Mouse (Mus musculus) c-Kit-negative CD71-positive TER-119-positive erythroid progenitor cells, embryonic 14.5 days (primary cell): ENCODE data around the gene Fpr1.
"Not testable (repeated sequence)": the region's sequence is repeated elsewhere in the genome, so short reads cannot be mapped to it uniquely, and the experiment has no call there.

ENCODE experiments used
- DNase-seq: peaks from one replicate; pipeline ENCODE4 v3.0.0-alpha.2; 2013; ENCODE audit warnings: low read depth, low spot score

Gene Fpr1

DNA sequence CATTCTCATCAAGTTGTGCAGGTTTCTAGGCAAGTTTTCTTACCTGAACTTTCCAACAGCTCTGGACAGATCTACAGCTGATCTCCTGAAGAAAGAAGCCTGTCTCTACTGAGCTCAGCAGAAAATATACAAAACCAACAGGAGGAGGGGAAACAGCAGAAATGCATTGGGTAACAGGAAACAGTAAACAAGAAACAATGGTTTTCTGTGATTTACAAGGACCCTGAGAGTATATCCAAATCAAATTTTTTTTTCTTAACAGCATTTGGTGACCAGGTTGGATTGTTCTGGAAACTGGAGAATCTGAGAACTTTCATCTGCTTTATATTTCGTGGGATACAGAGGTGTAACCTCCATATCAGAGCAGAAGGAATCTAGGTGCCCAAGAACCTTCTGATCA, at the start of gene Fpr1:
TSS of gene Fpr1 (minus strand) at position 101 of the 400 bp plus-strand sequence.
- no peak for DNase-seq

DNA sequence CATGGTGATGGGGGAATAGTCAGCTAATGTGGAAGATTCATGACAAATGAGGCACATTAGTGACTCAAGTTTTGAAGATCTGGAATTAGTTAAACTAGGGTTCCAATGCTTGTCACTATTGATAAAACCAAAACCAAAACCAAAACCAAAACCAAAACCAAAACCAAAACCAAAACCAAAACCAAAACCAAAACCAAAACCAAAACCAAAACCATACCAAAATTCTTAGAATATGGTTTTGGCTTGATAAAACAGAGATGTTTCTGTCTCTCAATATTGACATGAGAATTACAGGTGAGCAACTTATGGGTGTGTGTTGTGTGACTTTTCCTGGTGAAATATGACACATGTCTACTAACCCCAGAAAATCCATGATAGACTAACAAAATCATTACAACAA, 34.0 kb upstream of the Fpr1 start:
- DNase-seq: no peak

- no peak for DNase-seq
These were observed 33.6 kb upstream of the Fpr1 start for GRCm38 (mm10) chr17:17917376-17917775.

GRCm38 (mm10) chr17:17912618-17913017, 28.9 kb upstream of the Fpr1 start:
- not testable (repeated sequence) for DNase-seq

DNA sequence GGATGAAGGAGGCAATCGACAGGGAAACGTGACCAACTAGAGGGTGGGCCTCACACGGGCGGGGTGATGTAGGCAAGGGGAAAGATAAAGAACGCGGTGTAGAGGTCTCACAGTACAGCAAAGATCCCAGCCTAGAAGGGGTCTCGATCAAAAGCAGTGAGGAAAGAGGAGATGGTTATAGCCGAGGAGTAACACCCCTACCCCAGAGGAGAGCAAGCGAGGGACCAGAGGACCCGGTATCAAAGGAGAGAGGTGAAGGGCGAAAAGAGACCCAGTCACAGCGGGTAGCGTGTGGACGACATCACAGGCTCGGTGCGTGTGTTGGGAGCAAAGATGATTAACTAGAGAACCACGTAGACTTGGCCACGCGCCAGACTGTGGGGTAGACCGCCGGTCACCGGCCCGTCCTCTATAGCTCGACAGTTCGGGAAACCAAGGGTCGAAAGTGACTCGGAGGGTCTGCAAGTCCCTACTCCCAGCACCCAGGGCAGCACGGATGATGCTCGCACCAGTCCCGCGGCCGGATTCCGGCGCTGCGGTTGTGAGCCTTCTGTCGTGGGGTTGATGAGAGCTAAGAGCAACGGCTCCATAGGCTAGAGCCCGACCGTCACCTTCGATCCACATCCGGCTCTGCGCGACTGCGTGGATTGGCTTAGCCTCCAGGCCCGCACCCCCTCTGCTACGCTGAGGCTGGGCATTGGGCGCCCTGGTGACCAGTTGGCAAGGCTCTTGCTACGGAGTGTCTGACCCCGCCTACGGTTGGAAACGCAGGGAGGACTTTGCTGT, 26.1 kb upstream of the Fpr1 start:
- DNase-seq: no peak

- DNase-seq: no peak
These were observed 17.0 kb upstream of the Fpr1 start for GRCm38 (mm10) chr17:17900768-17901167.

DNA sequence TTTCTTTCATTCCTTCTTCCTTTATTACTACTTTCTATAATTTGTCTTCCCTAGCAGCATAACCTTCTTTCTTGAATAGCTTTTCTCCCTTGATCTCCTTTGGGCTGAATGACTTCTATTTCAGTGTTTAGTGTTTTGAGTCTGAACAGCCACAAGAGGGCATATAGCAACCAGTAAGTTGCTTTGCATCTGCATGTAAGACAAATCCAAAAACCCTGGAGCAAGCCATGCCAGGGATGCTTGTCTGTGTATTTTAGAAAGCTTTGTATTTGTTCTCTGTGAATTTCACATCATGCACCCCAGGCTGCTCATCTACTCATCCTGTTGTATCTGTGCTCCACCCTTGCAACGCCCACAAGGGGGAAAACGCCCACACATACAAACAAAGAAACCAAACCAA, 15.5 kb upstream of the Fpr1 start:
- no peak for DNase-seq

- no peak for DNase-seq
These were observed 12.3 kb upstream of the Fpr1 start for GRCm38 (mm10) chr17:17896039-17896438.

DNA sequence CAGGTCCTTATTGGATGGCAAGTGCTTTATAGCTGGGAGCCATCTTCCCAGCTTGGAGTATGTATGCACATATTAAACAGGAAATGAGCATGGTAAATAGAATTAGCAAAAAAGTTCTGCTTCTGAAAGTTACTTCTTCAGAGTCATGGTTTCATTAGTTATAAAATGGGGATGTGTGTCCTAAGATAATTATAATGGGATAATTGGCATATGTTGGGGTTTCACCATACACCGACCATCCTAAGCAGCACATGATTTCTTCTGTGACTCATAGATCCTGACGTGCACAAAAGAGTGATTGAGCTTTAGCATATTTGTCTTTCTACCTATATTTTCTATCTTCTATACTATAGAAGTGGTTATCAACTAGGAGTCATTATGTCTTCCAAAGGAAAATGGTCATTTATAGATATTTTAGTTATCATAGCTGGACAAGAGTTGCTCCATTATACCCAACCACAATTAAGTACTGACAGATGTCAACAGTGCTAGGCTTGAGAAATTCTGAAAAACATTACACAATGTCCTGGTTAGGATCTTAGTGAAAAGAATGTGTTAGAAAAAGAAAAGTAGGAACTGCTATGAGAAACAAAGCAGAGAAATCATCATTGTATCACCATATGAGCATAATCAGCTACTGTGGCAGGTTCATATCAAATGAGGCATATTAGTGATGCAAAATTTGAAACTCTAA, 6.1 kb upstream of the Fpr1 start:
- no peak for DNase-seq

DNA sequence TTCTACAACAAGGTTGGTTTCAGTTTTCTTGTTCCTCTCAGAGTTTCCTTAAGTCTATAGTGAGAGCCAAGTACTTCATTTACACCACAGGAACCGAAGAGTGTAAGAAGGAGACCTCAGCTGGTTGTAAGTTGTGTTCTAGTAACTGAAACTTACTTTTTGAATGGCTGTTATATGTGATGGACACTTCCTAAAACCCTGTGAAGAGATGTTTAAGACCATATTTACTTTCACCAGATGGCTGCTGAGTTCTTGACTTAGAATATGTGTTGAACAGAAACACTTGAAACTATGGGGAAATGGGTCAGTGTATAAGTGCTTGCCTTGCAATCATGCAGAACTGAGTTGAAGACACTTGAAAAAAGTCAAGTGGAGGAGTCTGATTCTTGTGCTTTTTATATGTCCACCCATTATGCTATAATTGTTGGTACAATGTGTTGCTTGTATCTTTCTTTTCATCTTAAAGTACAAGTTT, 4.1 kb upstream of the Fpr1 start, which contains the start of the genes Fpr2 and Fpr3:
TSS of gene Fpr2 (plus strand) at position 51 of the 475 bp plus-strand sequence.
TSS of gene Fpr3 (plus strand) at position 79 of the 475 bp plus-strand sequence.
- no peak for DNase-seq

DNA sequence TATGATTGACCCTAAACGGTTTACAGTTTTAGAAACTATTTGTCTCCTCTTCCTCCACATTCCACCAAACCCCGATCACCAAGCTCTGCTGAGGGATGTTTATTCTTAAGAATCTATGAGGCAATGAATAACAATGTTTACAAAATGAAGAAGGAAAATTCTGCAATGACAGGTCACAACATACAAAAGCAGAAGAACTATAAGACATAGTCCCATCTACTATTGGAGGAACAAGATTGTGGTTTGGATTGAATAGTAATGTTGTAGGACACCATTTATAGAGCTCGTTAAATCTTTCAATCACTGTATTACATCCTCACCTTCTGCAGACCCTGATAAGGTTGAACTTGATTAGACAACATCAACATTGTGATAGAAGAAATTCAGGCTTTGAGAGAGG, 1.1 kb downstream of the Fpr1 start:
- no peak for DNase-seq

GRCm38 (mm10) chr17:17879347-17879746, 4.4 kb downstream of the Fpr1 start:
- DNase-seq: no peak

DNA sequence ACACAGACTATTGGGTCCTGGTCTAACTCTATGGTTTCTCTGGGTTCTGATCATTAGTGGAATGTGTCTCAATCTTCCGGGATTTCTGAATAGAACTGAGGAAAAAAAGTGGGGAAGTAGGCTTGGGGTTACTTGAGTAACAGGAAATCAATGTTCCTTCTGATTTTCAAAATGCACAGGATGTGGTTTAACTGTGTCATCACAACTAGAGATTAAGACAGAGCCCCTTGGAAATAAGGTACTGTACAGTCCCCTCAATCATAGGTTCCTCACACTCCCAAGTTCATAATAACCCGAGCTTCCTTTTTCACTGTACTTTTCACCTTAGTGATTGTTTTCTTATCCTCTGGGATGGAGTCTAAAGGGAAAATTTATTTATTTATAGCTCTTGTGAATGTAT, 12.0 kb downstream of the Fpr1 start:
- no peak for DNase-seq

DNA sequence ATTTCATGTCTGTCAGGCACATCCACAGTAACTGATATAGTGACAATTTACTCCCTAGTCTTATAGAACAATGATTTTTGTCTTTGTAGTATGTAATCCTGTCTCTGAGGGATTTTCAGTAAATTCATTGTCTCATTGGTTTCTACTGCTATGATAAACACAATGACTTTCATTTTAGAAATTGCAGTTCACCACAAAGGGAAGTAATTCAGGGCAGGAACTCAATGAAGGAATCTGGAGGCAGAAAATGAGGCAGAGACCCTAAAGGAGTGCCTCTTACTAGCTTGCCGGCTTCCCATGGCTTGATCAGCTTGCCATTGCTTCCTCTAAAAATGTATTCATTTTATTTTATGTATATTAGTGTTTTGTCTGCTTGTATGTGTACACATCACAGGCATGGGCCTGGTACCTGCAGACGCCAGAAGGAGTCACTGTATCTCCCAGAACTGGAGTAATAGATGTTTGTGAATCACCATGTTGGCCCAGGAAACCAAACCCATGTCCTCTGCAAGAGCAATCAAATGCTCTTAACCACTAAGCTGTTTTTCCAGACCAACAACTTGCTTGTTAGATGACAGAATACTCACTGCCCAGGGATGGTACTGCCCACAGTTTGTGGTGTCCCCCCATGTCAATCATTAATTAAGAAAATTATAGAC, 12.7 kb downstream of the Fpr1 start:
- DNase-seq: no peak

- DNase-seq: no peak
These were observed 16.8 kb downstream of the Fpr1 start for GRCm38 (mm10) chr17:17866801-17867469.

- DNase-seq: no peak
These were observed 18.6 kb downstream of the Fpr1 start for GRCm38 (mm10) chr17:17865168-17865567.

DNA sequence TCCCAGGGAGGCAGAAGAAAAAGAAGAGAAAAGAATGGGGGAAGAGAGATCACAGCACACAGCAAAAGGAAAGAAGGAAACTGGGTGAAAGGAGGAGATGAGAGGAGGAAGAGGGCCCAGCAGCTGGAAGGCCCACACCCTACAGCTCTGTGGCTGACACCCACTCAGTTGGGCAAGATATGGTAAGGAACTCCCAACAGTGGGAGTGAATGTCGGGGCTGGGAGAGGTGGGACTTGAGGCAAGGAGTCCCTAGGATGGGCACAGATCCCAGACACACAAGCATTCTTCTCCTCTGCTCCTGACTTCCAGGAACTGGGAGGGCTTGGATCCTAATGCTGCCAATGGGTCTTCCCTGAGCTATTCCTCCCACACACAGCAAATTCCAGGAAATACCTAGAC, 21.4 kb downstream of the Fpr1 start:
- DNase-seq: no peak

DNA sequence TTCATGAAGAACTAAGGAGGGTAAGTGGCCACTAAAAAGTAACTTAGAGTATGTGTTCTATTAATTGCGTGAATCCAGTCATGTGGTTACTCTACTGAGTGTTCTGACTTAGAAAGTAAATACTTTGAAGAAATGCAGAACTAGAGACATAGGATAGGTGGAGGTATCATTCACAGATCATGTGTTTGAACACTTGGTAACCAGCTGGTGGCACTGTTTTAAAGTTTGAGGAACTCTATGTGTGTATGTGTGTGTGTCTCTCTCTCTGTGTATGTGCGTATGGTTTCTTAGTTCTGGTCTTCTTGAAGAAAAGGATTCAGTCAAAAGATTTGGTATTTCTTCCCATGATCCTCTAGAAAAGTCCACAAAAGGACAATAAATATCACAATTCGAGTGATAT, 23.6 kb downstream of the Fpr1 start:
- DNase-seq: no peak

DNA sequence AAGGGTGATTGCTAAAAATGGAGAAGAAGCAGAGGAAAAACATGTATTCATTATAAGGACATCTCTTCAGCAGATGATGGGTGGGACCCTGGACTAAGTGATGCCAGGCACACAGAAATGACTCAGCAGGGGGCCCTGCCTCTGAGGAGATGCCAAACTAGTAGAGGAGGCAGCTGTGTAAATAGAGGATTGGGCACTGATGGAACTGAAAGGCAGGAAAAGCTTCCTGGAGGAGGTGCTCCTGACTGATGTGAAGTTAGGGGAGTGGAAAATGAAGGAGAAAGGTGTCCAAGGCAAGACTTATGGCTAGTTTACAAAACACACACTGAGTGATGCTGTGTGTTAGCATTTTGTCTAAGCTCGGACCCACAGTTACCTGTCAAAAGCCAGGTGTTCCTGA, 26.3 kb downstream of the Fpr1 start:
- DNase-seq: no peak

DNA sequence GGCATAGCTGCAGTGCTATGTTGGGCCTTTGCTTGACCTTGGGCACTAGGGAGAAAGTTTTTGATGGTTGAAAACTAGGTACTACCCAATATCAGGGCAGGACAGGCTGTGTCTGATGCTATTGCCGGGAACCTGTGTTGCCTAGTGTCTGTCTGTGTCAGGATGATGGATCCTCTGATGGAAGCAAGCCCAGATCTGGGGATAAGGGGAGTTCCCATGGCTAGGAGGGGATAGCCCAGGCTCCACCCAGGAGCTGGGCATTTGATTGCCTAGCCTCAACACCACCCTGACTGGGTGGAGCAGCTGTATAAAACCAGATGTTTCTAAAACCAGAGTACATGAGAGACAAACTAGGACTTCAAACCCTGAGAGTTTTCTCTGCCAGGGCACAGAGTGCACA, 27.1 kb downstream of the Fpr1 start:
- DNase-seq: no peak

- no peak for DNase-seq
These were observed 28.5 kb downstream of the Fpr1 start, which contains the start of gene Has1 for GRCm38 (mm10) chr17:17855064-17855838. Gene Has1 (minus strand): TSS chr17:17855205.
